Mouse (Mus musculus) c-Kit-positive CD71-negative TER-119-negative erythroid progenitor cells, embryonic 14.5 days (primary cell): ENCODE measurements around the gene Rpf1.

Experiments used
- DNase-seq: peaks from one replicate; pipeline ENCODE4 v3.0.0-alpha.2; 2013; ENCODE audit warnings: low read depth

Rpf1 gene

GRCm38 (mm10) chr3:146520798-146521651 lies at the start of gene Rpf1:
Rpf1 (minus strand) TSS chr3:146521429.
- DNase-seq = peak; percentile 85

GRCm38 (mm10) chr3:146570939-146571338 lies 49.7 kb upstream of the Rpf1 start:
- DNase-seq = no peak

GRCm38 (mm10) chr3:146570148-146570782 lies 49.0 kb upstream of the Rpf1 start, which contains the start of gene Uox:
Uox (plus strand) TSS chr3:146570426.
- DNase-seq = no peak

- no peak for DNase-seq
Observed at GRCm38 (mm10) chr3:146569594-146569993, 48.4 kb upstream of the Rpf1 start.

- DNase-seq = no peak
Observed at GRCm38 (mm10) chr3:146567884-146568530, 46.8 kb upstream of the Rpf1 start.

- DNase-seq = no peak
Observed at GRCm38 (mm10) chr3:146567366-146567765, 46.1 kb upstream of the Rpf1 start.

- no peak for DNase-seq
Observed at GRCm38 (mm10) chr3:146565065-146565411, 43.8 kb upstream of the Rpf1 start.

- peak; percentile 76 for DNase-seq
Observed at GRCm38 (mm10) chr3:146564268-146565064, 43.2 kb upstream of the Rpf1 start.

GRCm38 (mm10) chr3:146562936-146563335 lies 41.7 kb upstream of the Rpf1 start:
- no peak for DNase-seq

GRCm38 (mm10) chr3:146557507-146557906 lies 36.3 kb upstream of the Rpf1 start:
- no peak for DNase-seq

- DNase-seq = no peak
Observed at GRCm38 (mm10) chr3:146556567-146556966, 35.3 kb upstream of the Rpf1 start.

GRCm38 (mm10) chr3:146554816-146555215 lies 33.6 kb upstream of the Rpf1 start:
- DNase-seq = no peak

GRCm38 (mm10) chr3:146543632-146544031 lies 22.4 kb upstream of the Rpf1 start:
- DNase-seq = no peak

GRCm38 (mm10) chr3:146540521-146541273 lies 19.5 kb upstream of the Rpf1 start:
- DNase-seq = no peak

GRCm38 (mm10) chr3:146534986-146535385 lies 13.8 kb upstream of the Rpf1 start:
- DNase-seq = no peak

- no peak for DNase-seq
Observed at GRCm38 (mm10) chr3:146528335-146528734, 7.1 kb upstream of the Rpf1 start.

GRCm38 (mm10) chr3:146521652-146522020 lies 407 bp upstream of the Rpf1 start:
- no peak for DNase-seq

GRCm38 (mm10) chr3:146520226-146520797 lies 917 bp downstream of the Rpf1 start:
- DNase-seq = no peak

- DNase-seq = no peak
Observed at GRCm38 (mm10) chr3:146506711-146507110, 14.5 kb downstream of the Rpf1 start.

GRCm38 (mm10) chr3:146501601-146502123 lies 19.6 kb downstream of the Rpf1 start:
- no peak for DNase-seq

GRCm38 (mm10) chr3:146500810-146501201 lies 20.4 kb downstream of the Rpf1 start:
- DNase-seq = peak; percentile 18
